Mouse (Mus musculus) lung, postnatal 0 days (tissue): ENCODE data around the gene Defb47.

Source experiments
- CTCF ChIP-seq: IDR thresholded peaks from 2 replicates; pipeline ENCODE4 v1.5.1; 2016; ENCODE audit warnings: antibody characterized with exemption, mild to moderate bottlenecking
- EP300 ChIP-seq: IDR thresholded peaks from 2 replicates; pipeline ENCODE4 v1.6.1; 2016; ENCODE audit warnings: antibody characterized with exemption, mild to moderate bottlenecking, control low read depth

GRCm38 (mm10) chr14:62956091-62956490, 41.8 kb upstream of the Defb47 start:
- TF ChIP-seq CTCF: no peak
- no peak for TF ChIP-seq EP300
